Mouse (Mus musculus) stomach, embryonic 16.5 days (tissue): ENCODE data around the gene Trit1. TPM values are rescaled to one million over a fixed set of nuclear protein-coding genes. Genes with fewer than 3 reads are reported as not detected.

Experiments used
- ATAC-seq: fragments of 200-750 bp; cut with Nextera tagmentation; 2 replicates; pipeline ENCODE4 v1.8.0; 2017; ENCODE audit warnings: moderate number of reproducible peaks, moderate TSS enrichment; ENCODE audit not compliant: insufficient read depth, low FRiP score
- H3K27ac ChIP-seq: fragments of 300-500 bp; sonication (generic); 2 replicates; pipeline ENCODE4 v1.5.1; 2014; ENCODE audit warnings: low read length
- H3K27me3 ChIP-seq: fragments of 300-500 bp; sonication (generic); 2 replicates; pipeline ENCODE4 v1.6.1; 2014; ENCODE audit warnings: low read length, control low read depth, mixed read lengths; ENCODE audit not compliant: control insufficient read depth, insufficient read depth
- H3K36me3 ChIP-seq: fragments of 300-500 bp; sonication (generic); 2 replicates; pipeline ENCODE4 v1.6.1; 2014; ENCODE audit warnings: low read length; ENCODE audit not compliant: control insufficient read depth, insufficient read depth
- H3K4me1 ChIP-seq: fragments of 300-500 bp; sonication (generic); 2 replicates; pipeline ENCODE4 v1.6.1; 2014; ENCODE audit warnings: low read length, control low read depth, mixed read lengths; ENCODE audit not compliant: control insufficient read depth, insufficient read depth
- H3K4me2 ChIP-seq: fragments of 300-500 bp; sonication (generic); 2 replicates; pipeline ENCODE4 v1.6.1; 2014; ENCODE audit warnings: low read depth, low read length, mixed read lengths
- H3K4me3 ChIP-seq: fragments of 300-500 bp; sonication (generic); replicated peaks from 2 replicates; pipeline ENCODE4 v1.5.1; 2014; ENCODE audit warnings: mild to moderate bottlenecking, low read length
- H3K9ac ChIP-seq: fragments of 300-500 bp; sonication (generic); 2 replicates; pipeline ENCODE4 v1.6.1; 2014; ENCODE audit warnings: low read length
- H3K9me3 ChIP-seq: fragments of 300-500 bp; sonication (generic); replicated peaks from 2 replicates; pipeline ENCODE4 v1.6.1; 2016; ENCODE audit warnings: low read length, control low read depth; ENCODE audit not compliant: control insufficient read depth
- WGBS: fragments of 180-500 bp; shearing (Covaris S2); extraction: QIAGEN DNeasy Blood & Tissue Kit; methylation state at CpG from one replicate; pipeline ENCODE4 v1.1.7; 2014; 5-methylcytosine and 5-hydroxymethylcytosine counted together
- polyA plus RNA-seq: library from polyadenylated mRNA; unstranded; fragments of >200 nt; fragmentation: Nextera tagmentation; extraction: Ambion mirVana; gene quantifications from 2 replicates; pipeline ENCODE4 v1.2.1, GENCODE M21; 2015

The Trit1 gene
- polyA plus RNA-seq, 1 experiment from 2014 or later, result 21.2 TPM

- no peaks in the 10 kb centered on the region for H3K27me3 ChIP-seq
- peak; percentile 89 for ATAC-seq
- 21% methylated on average over 5 of the region's 5 CpGs for whole genome bisulfite sequencing
- no peak overlapping the region for H3K4me3 ChIP-seq
- H3K4me2 ChIP-seq, result no peak overlapping the region
- peaks cover 16% of the 10 kb centered on the region for H3K36me3 ChIP-seq
- H3K4me1 ChIP-seq, result peaks cover 33% of the 10 kb centered on the region
- peak overlapping the region; percentile 67 for H3K27ac ChIP-seq
- H3K9ac ChIP-seq, result no peak overlapping the region
- no peaks in the 10 kb centered on the region for H3K9me3 ChIP-seq
Measured at GRCm38 (mm10) chr4:123050681-123051211, 34.3 kb downstream of the Trit1 start.

GRCm38 (mm10) chr4:123053179-123053578 is 36.8 kb downstream of the Trit1 start:
- Histone ChIP-seq H3K27me3 (no peaks in the 10 kb centered on the region), H3K4me3 (no peak overlapping the region), H3K27ac (no peak overlapping the region), H3K9ac (no peak overlapping the region), H3K4me2 (no peak overlapping the region), H3K4me1 (peaks cover 24% of the 10 kb centered on the region), H3K9me3 (no peaks in the 10 kb centered on the region), H3K36me3 (peaks cover 24% of the 10 kb centered on the region)
- no peak for ATAC-seq
- WGBS, result 77% methylated on average over 11 of the region's 11 CpGs

- peaks cover 19% of the 10 kb centered on the region for H3K4me1 ChIP-seq
- ATAC-seq, result no peak
- H3K36me3 ChIP-seq, result peaks cover 24% of the 10 kb centered on the region
- no peak overlapping the region for H3K4me2 ChIP-seq
- H3K27me3 ChIP-seq, result no peaks in the 10 kb centered on the region
- WGBS, result 79% methylated on average over 16 of the region's 16 CpGs
- H3K9ac ChIP-seq, result no peak overlapping the region
- H3K9me3 ChIP-seq, result no peaks in the 10 kb centered on the region
- H3K4me3 ChIP-seq, result no peak overlapping the region
- H3K27ac ChIP-seq, result no peak overlapping the region
Measured at GRCm38 (mm10) chr4:123054172-123054790, 37.9 kb downstream of the Trit1 start.

DNA sequence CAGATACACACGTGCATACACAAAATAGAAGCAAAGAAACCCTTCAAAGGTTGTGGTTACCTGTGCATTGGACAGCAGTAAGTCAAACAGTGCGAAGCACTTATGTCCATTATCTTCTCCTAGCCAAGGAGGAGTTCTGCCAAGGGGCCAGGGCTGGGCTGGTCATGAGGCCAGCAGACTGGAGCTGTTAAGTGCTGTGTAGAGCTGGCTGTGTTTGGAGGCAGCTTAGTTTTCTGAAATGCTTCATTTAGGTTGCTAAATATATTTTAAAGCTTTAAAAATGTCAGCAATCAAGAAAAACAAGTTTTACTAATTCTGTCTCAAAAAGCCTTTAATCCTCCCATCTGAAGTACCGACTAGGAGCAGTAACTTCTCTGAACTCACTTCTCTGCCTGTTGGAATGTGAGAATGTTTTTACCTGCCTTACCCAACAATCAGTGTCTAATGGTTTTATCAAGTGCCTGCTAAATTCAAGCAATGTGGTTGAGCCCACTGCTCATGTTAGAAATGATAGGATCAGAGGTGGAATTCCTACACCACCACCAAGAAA is 40.2 kb downstream of the Trit1 start:
- H3K27me3 ChIP-seq, result no peaks in the 10 kb centered on the region
- H3K9me3 ChIP-seq, result no peaks in the 10 kb centered on the region
- peaks cover 24% of the 10 kb centered on the region for H3K36me3 ChIP-seq
- no peak overlapping the region for H3K4me3 ChIP-seq
- ATAC-seq, result 0 out of 2 replicates have a peak, but pooled peaks have one; percentile 11
- no peak overlapping the region for H3K4me2 ChIP-seq
- no peak overlapping the region for H3K9ac ChIP-seq
- H3K4me1 ChIP-seq, result peaks cover 1% of the 10 kb centered on the region; the same call in 1 of the 2 replicates
- WGBS, result 73% methylated on average over 3 of the region's 3 CpGs
- peak overlapping the region; percentile 80 for H3K27ac ChIP-seq

DNA sequence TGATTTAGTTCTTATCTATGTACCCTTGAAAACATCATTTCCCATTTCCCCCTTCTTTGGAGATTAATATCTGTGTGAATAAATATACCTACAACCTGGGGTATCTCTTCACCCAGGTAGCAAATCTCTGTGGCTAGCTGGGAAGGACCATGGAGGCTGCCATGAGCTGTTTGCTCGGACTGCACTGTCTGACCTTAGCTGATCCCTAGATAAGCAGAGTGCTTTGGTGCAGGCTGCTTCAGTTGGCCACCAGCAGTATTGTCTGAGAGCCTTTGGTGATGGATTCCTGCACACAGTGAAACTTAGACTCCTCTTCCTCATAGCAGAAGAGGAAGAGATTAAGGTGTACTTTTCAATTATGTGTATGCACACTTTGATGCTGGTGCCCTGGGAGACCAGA is 41.6 kb downstream of the Trit1 start:
- no peak for ATAC-seq
- Histone ChIP-seq H3K36me3 (peaks cover 24% of the 10 kb centered on the region), H3K27me3 (no peaks in the 10 kb centered on the region), H3K9me3 (no peaks in the 10 kb centered on the region), H3K4me1 (no peaks in the 10 kb centered on the region), H3K4me2 (no peak overlapping the region), H3K9ac (no peak overlapping the region), H3K27ac (no peak overlapping the region), H3K4me3 (no peak overlapping the region)
- 39% methylated on average over 1 of the region's 1 CpGs for WGBS

DNA sequence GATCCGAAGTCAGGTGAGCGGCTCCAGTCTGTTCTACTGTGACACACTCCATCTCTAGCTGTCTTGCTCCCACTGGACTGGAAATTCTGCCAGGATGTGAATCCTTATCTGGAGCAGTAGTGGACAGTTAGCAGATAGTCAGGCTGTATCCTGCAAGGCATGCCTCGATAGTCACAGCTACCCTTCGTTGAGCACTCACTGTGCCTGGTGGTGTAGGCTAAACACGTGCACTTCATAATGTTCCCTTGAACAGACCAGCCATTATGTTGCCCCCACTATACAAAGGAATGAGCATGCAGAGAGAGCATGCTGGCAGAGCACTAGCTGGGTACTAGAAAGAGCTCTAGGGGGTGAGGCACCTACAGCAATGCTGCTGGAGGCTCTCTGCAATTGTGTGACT is 45.3 kb downstream of the Trit1 start:
- H3K4me2 ChIP-seq, result no peak overlapping the region
- H3K27ac ChIP-seq, result no peak overlapping the region
- no peaks in the 10 kb centered on the region for H3K9me3 ChIP-seq
- H3K27me3 ChIP-seq, result no peaks in the 10 kb centered on the region
- no peaks in the 10 kb centered on the region for H3K4me1 ChIP-seq
- no peaks in the 10 kb centered on the region for H3K36me3 ChIP-seq
- H3K9ac ChIP-seq, result no peak overlapping the region
- 79% methylated on average over 5 of the region's 5 CpGs for WGBS
- ATAC-seq, result no peak
- no peak overlapping the region for H3K4me3 ChIP-seq

DNA sequence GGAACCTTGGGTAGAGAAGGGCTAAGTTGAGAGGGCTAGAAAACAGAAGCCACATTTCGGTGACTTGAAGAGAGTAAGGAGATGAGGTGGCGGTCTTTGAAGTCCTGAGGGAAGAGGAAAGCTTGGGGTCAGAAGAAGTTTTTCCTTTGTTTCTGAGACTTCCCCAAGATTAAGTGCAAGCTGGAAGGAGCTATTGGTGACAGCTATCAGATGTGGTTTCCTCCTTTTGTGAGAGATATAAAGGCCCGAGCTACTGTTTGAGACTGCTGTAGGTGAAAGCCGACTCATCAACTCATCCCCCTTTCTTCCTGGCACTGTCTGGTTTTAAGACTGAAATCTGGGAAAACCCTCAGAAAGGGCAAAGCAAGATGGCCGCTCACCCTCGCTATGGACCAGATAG is 52.2 kb downstream of the Trit1 start:
- no peaks in the 10 kb centered on the region for H3K36me3 ChIP-seq
- H3K27ac ChIP-seq, result peak overlapping the region; percentile 39
- 77% methylated on average over 6 of the region's 6 CpGs for WGBS

DNA sequence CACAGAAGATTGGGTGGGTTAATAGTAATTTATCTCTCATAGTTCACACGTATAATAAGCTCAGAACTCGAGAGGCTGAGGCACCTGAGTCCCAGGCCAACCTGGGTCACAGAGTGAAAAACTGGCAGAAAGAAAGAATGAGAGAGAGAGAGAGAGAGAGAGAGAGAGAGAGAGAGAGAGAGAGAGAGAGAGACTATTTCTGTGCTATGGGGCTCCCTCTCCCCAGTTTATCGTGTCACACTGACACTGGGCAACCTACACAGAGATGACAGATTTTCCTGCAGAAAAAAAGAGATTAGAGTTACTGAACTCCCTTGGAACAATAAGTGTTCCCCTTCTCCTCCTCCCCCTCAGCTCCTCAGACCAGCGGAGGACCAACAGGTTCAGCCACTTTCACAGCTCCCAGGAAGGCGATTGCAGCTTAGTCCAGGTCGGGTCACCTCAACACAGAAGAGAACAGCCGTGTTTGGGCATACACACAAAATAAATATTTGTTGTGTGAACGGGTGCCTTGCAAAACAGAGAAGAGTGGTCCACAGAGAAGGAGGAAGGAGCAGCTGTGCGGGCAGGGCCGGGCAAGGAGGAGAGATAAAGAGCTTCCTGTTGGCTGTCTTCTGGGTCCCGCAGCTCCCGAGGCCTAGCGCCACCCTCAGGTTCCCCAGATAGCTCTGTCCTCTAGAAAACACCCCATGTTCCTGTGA is 55.0 kb downstream of the Trit1 start:
- Histone ChIP-seq H3K4me3 (no peak overlapping the region), H3K9me3 (no peaks in the 10 kb centered on the region), H3K27ac (peak overlapping the region; percentile 68), H3K4me2 (peak overlapping the region; percentile 25; the same call in 1 of the 2 replicates), H3K27me3 (no peaks in the 10 kb centered on the region), H3K36me3 (no peaks in the 10 kb centered on the region), H3K4me1 (no peaks in the 10 kb centered on the region), H3K9ac (no peak overlapping the region)
- ATAC-seq, result peak; percentile 91
- 5% methylated on average over 13 of the region's 13 CpGs for WGBS

More for the DNA sequence above, 52.2 kb downstream of the Trit1 start:
- ATAC-seq, result no peak
- H3K4me2 ChIP-seq, result no peak overlapping the region
- H3K9me3 ChIP-seq, result no peaks in the 10 kb centered on the region
- H3K4me1 ChIP-seq, result no peaks in the 10 kb centered on the region
- no peak overlapping the region for H3K9ac ChIP-seq
- H3K27me3 ChIP-seq, result no peaks in the 10 kb centered on the region
- H3K4me3 ChIP-seq, result no peak overlapping the region

DNA sequence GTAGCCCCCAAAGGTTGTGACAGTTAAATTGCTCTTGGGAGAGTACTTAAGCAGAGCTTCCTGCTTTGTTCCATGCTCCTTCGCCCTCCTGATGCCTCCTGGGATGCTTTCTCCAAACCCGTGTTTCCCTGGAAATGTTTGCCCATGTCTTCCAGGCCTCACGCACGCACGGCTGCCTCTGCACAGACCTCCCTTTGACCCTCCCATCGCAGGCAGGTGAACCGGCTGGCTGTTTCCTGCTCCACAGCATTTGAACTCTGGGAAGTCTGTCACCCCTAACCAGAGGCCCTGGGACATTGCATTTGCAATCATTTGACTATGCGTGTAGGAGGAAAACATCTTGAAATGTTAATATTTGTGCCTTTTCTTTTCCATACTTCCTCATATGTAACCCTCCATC is 60.5 kb downstream of the Trit1 start:
- Histone ChIP-seq H3K4me1 (no peaks in the 10 kb centered on the region), H3K27me3 (no peaks in the 10 kb centered on the region), H3K27ac (0 out of 2 replicates have a peak overlapping the region, but pooled peaks have one; percentile 20), H3K9ac (no peak overlapping the region), H3K9me3 (no peaks in the 10 kb centered on the region), H3K36me3 (no peaks in the 10 kb centered on the region), H3K4me3 (no peak overlapping the region), H3K4me2 (no peak overlapping the region)
- 50% methylated on average over 8 of the region's 8 CpGs for WGBS
- no peak for ATAC-seq
